Mouse (Mus musculus): ENCODE results near the gene Ifna4. TPM values are rescaled to one million over a fixed set of nuclear protein-coding genes. Genes with fewer than 3 reads are reported as not detected.
"Not testable (repeated sequence)": the region's sequence is repeated elsewhere in the genome, so short reads cannot be mapped to it uniquely, and the experiment has no call there.

The Ifna4 gene
- not detected in 2 replicates for polyA plus RNA-seq (2016; fragmentation: Nextera tagmentation; extraction: Ambion mirVana)

- Histone ChIP-seq H3K9me3 (replicated peaks) (no peaks in the 10 kb centered on the region), H3K4me1 (replicated peaks) (no peaks in the 10 kb centered on the region), H3K4me3 (no peak within 1 kb of the TSS), H3K9ac (no peak within 1 kb of the TSS), H3K27ac (ENCODE audit: poor library complexity, severe bottlenecking) (no peak within 1 kb of the TSS), H3K36me3 (no peaks in the 10 kb centered on the region), H3K4me2 (no peak within 1 kb of the TSS), H3K27me3 (replicated peaks) (peaks cover 5% of the 10 kb centered on the region; the same call in 1 of the 2 replicates)
- ATAC-seq (ENCODE audit: insufficient number of reproducible peaks, low FRiP score), result no peak
- WGBS, result 53% methylated on average over 2 of the region's 2 CpGs
Observed at GRCm38 (mm10) chr4:88841438-88841911, at the start of gene Ifna4. Ifna4 (plus strand) TSS chr4:88841861.

- WGBS, result 0% methylated on average over 13 of the region's 52 CpGs
- not testable (repeated sequence) for H3K27ac ChIP-seq (ENCODE audit: poor library complexity, severe bottlenecking); H3K27me3 ChIP-seq (replicated peaks)
Observed at GRCm38 (mm10) chr4:88793936-88794675, 47.6 kb upstream of the Ifna4 start, which contains the start of gene Gm13275. Gm13275 (plus strand) TSS chr4:88794487.

GRCm38 (mm10) chr4:88797097-88797496, 44.6 kb upstream of the Ifna4 start, which contains the start of gene Gm13279:
Gm13279 (plus strand) TSS chr4:88797397.
- no CpG with 5 or more reads among the region's 28 CpGs for WGBS

More at GRCm38 (mm10) chr4:88793936-88794675, 47.6 kb upstream of the Ifna4 start, which contains the start of gene Gm13275:
- H3K9me3 ChIP-seq (replicated peaks); H3K4me1 ChIP-seq (replicated peaks); H3K4me2 ChIP-seq; H3K9ac ChIP-seq; ATAC-seq (ENCODE audit: insufficient number of reproducible peaks, low FRiP score); H3K4me3 ChIP-seq; H3K36me3 ChIP-seq: not testable (repeated sequence)

GRCm38 (mm10) chr4:88799365-88799764, 42.3 kb upstream of the Ifna4 start, which contains the start of gene Gm13285:
Gm13285 (plus strand) TSS chr4:88799665.
- WGBS, result 9% methylated on average over 6 of the region's 7 CpGs
- ATAC-seq (ENCODE audit: insufficient number of reproducible peaks, low FRiP score); H3K4me2 ChIP-seq: not testable (repeated sequence)

More at GRCm38 (mm10) chr4:88797097-88797496, 44.6 kb upstream of the Ifna4 start, which contains the start of gene Gm13279:
- not testable (repeated sequence) for H3K9ac ChIP-seq; H3K36me3 ChIP-seq; H3K9me3 ChIP-seq (replicated peaks); H3K4me2 ChIP-seq; ATAC-seq (ENCODE audit: insufficient number of reproducible peaks, low FRiP score); H3K4me1 ChIP-seq (replicated peaks); H3K4me3 ChIP-seq; H3K27me3 ChIP-seq (replicated peaks); H3K27ac ChIP-seq (ENCODE audit: poor library complexity, severe bottlenecking)

GRCm38 (mm10) chr4:88802954-88803353, 38.7 kb upstream of the Ifna4 start, which contains the start of gene Gm13287:
Gm13287 (plus strand) TSS chr4:88803254.
- H3K36me3 ChIP-seq; H3K27me3 ChIP-seq (replicated peaks); ATAC-seq (ENCODE audit: insufficient number of reproducible peaks, low FRiP score); H3K9me3 ChIP-seq (replicated peaks); H3K4me3 ChIP-seq; H3K4me1 ChIP-seq (replicated peaks); H3K27ac ChIP-seq (ENCODE audit: poor library complexity, severe bottlenecking); H3K9ac ChIP-seq: not testable (repeated sequence)
- H3K4me2 ChIP-seq, result peak within 1 kb of the TSS; percentile 49
- no CpG with 5 or more reads among the region's 29 CpGs for WGBS

More at GRCm38 (mm10) chr4:88799365-88799764, 42.3 kb upstream of the Ifna4 start, which contains the start of gene Gm13285:
- not testable (repeated sequence) for H3K4me3 ChIP-seq; H3K4me1 ChIP-seq (replicated peaks); H3K27me3 ChIP-seq (replicated peaks); H3K36me3 ChIP-seq; H3K9me3 ChIP-seq (replicated peaks); H3K9ac ChIP-seq; H3K27ac ChIP-seq (ENCODE audit: poor library complexity, severe bottlenecking)

- not testable (repeated sequence) for ATAC-seq (ENCODE audit: insufficient number of reproducible peaks, low FRiP score); H3K9ac ChIP-seq; H3K4me3 ChIP-seq; H3K27me3 ChIP-seq (replicated peaks); H3K4me1 ChIP-seq (replicated peaks); H3K36me3 ChIP-seq; H3K27ac ChIP-seq (ENCODE audit: poor library complexity, severe bottlenecking); H3K9me3 ChIP-seq (replicated peaks)
- H3K4me2 ChIP-seq, result peak within 1 kb of the TSS; percentile 44
- WGBS, result no CpG with 5 or more reads among the region's 8 CpGs
Observed at GRCm38 (mm10) chr4:88805231-88805630, 36.4 kb upstream of the Ifna4 start, which contains the start of gene Gm13288. Gm13288 (plus strand) TSS chr4:88805531.

- not testable (repeated sequence) for H3K9ac ChIP-seq; H3K27me3 ChIP-seq (replicated peaks); H3K9me3 ChIP-seq (replicated peaks); H3K27ac ChIP-seq (ENCODE audit: poor library complexity, severe bottlenecking); H3K4me1 ChIP-seq (replicated peaks); H3K36me3 ChIP-seq; H3K4me3 ChIP-seq; ATAC-seq (ENCODE audit: insufficient number of reproducible peaks, low FRiP score)
- 0% methylated on average over 8 of the region's 34 CpGs for WGBS
- peak overlapping the region; percentile 44 for H3K4me2 ChIP-seq
Observed at GRCm38 (mm10) chr4:88805761-88806160, 35.9 kb upstream of the Ifna4 start.

GRCm38 (mm10) chr4:88815928-88816327, 25.7 kb upstream of the Ifna4 start, which contains the start of gene Ifna7:
Ifna7 (plus strand) TSS chr4:88816228.
- Histone ChIP-seq H3K9ac (no peak within 1 kb of the TSS), H3K36me3 (no peaks in the 10 kb centered on the region), H3K27me3 (replicated peaks) (0 out of 2 replicates have a peak, but pooled peaks cover 8% of the 10 kb centered on the region), H3K9me3 (replicated peaks) (no peaks in the 10 kb centered on the region), H3K4me3 (no peak within 1 kb of the TSS), H3K4me2 (no peak within 1 kb of the TSS), H3K27ac (ENCODE audit: poor library complexity, severe bottlenecking) (no peak within 1 kb of the TSS), H3K4me1 (replicated peaks) (no peaks in the 10 kb centered on the region)
- ATAC-seq (ENCODE audit: insufficient number of reproducible peaks, low FRiP score), result no peak
- 58% methylated on average over 3 of the region's 3 CpGs for WGBS

GRCm38 (mm10) chr4:88819659-88820058, 22.0 kb upstream of the Ifna4 start, which contains the start of gene Ifna11:
Ifna11 (plus strand) TSS chr4:88819959.
- Histone ChIP-seq H3K4me1 (replicated peaks) (no peaks in the 10 kb centered on the region), H3K4me2 (no peak within 1 kb of the TSS), H3K9ac (no peak within 1 kb of the TSS), H3K36me3 (no peaks in the 10 kb centered on the region), H3K4me3 (no peak within 1 kb of the TSS), H3K27ac (ENCODE audit: poor library complexity, severe bottlenecking) (no peak within 1 kb of the TSS), H3K9me3 (replicated peaks) (no peaks in the 10 kb centered on the region), H3K27me3 (replicated peaks) (0 out of 2 replicates have a peak, but pooled peaks cover 6% of the 10 kb centered on the region)
- 82% methylated on average over 1 of the region's 1 CpGs for WGBS
- no peak for ATAC-seq (ENCODE audit: insufficient number of reproducible peaks, low FRiP score)

GRCm38 (mm10) chr4:88822995-88823394, 18.7 kb upstream of the Ifna4 start:
- H3K9me3 ChIP-seq (replicated peaks), result no peaks in the 10 kb centered on the region
- H3K36me3 ChIP-seq, result no peaks in the 10 kb centered on the region
- H3K9ac ChIP-seq, result no peak overlapping the region
- no peak overlapping the region for H3K27ac ChIP-seq (ENCODE audit: poor library complexity, severe bottlenecking)
- no peaks in the 10 kb centered on the region for H3K4me1 ChIP-seq (replicated peaks)
- no peak for ATAC-seq (ENCODE audit: insufficient number of reproducible peaks, low FRiP score)
- WGBS, result 25% methylated on average over 4 of the region's 4 CpGs
- no peak overlapping the region for H3K4me2 ChIP-seq
- no peaks in the 10 kb centered on the region for H3K27me3 ChIP-seq (replicated peaks)
- H3K4me3 ChIP-seq, result no peak overlapping the region

GRCm38 (mm10) chr4:88827116-88827515, 14.5 kb upstream of the Ifna4 start, which contains the start of gene Ifna6:
Ifna6 (plus strand) TSS chr4:88827416.
- not testable (repeated sequence) for H3K27me3 ChIP-seq (replicated peaks); H3K36me3 ChIP-seq; H3K9ac ChIP-seq; H3K27ac ChIP-seq (ENCODE audit: poor library complexity, severe bottlenecking); H3K4me1 ChIP-seq (replicated peaks); ATAC-seq (ENCODE audit: insufficient number of reproducible peaks, low FRiP score); H3K4me2 ChIP-seq; H3K9me3 ChIP-seq (replicated peaks); H3K4me3 ChIP-seq

Data from heart, embryonic 12.5 days (tissue).